Mouse (Mus musculus): ENCODE data around the gene Fam166a. TPM values are rescaled to one million over a fixed set of nuclear protein-coding genes. Genes with fewer than 3 reads are reported as not detected.
A peak's percentile ranks its signal among the peaks of the same experiment; 100 is the strongest.

The Fam166a gene
- not detected in 2 replicates for total RNA-seq (2017)

DNA sequence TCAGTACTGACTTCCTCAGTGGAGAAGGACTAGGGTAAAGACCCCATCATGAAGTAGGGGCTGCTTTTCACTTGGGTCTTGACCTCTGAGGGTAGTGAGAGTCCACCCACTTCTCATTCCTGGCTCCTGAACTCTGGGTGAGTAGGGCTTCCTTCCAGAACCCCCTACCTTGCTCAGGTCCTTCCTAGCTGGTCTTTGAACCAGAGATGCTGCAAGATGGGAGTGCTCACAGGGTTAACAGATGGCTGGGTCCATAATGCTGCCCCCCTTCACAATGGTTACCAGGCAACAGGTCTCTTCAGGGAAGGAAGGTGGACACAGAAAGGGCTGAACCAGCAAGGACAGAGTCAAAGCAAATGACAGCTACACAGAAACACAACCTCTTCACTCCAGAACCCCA lies at the start of gene Fam166a:
Gene Fam166a, plus strand, starts transcription at position 301 of the 400 bp plus-strand sequence.
- ATAC-seq (replicated peaks; ENCODE audit: low read depth, poor library complexity, severe bottlenecking) = no peak

GRCm38 (mm10) chr2:25169778-25170177 lies 48.8 kb upstream of the Fam166a start:
- no peak for ATAC-seq (replicated peaks; ENCODE audit: low read depth, poor library complexity, severe bottlenecking)

- ATAC-seq (replicated peaks; ENCODE audit: low read depth, poor library complexity, severe bottlenecking) = peak; percentile 22; the same call in 1 of the 2 replicates
These were observed 48.0 kb upstream of the Fam166a start for GRCm38 (mm10) chr2:25170326-25171100.

- ATAC-seq (replicated peaks; ENCODE audit: low read depth, poor library complexity, severe bottlenecking) = no peak
These were observed 47.3 kb upstream of the Fam166a start for GRCm38 (mm10) chr2:25171101-25171768.

GRCm38 (mm10) chr2:25171769-25172153 lies 46.8 kb upstream of the Fam166a start:
- ATAC-seq (replicated peaks; ENCODE audit: low read depth, poor library complexity, severe bottlenecking) = no peak

DNA sequence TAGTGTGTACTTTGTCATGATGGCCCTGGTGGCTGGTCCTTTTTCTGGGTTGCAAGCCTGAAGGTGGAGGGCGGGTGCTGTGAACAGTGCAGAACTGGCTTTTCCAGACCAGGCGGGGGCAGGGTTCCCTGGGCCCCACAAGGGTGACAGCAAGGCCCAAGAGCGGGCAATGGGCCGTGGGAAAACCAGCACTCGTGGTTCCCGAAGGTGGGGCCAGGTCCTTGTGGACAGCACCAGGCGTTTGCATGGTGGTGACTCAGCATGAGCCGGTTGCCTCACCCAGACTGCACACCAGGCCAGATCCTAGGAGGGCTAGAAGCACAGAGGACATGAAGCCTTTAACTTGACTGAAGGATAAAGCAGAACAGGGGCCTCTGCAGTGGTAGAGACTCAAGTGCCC lies 45.9 kb upstream of the Fam166a start:
- ATAC-seq (replicated peaks; ENCODE audit: low read depth, poor library complexity, severe bottlenecking) = 0 out of 2 replicates have a peak, but pooled peaks have one; percentile 33

GRCm38 (mm10) chr2:25173821-25174220 lies 44.7 kb upstream of the Fam166a start:
- ATAC-seq (replicated peaks; ENCODE audit: low read depth, poor library complexity, severe bottlenecking) = no peak

GRCm38 (mm10) chr2:25174866-25175689 lies 43.5 kb upstream of the Fam166a start:
- ATAC-seq (replicated peaks; ENCODE audit: low read depth, poor library complexity, severe bottlenecking) = no peak

- ATAC-seq (replicated peaks; ENCODE audit: low read depth, poor library complexity, severe bottlenecking) = no peak
These were observed 42.9 kb upstream of the Fam166a start for GRCm38 (mm10) chr2:25175690-25176078.

GRCm38 (mm10) chr2:25176573-25176972 lies 42.0 kb upstream of the Fam166a start:
- no peak for ATAC-seq (replicated peaks; ENCODE audit: low read depth, poor library complexity, severe bottlenecking)

DNA sequence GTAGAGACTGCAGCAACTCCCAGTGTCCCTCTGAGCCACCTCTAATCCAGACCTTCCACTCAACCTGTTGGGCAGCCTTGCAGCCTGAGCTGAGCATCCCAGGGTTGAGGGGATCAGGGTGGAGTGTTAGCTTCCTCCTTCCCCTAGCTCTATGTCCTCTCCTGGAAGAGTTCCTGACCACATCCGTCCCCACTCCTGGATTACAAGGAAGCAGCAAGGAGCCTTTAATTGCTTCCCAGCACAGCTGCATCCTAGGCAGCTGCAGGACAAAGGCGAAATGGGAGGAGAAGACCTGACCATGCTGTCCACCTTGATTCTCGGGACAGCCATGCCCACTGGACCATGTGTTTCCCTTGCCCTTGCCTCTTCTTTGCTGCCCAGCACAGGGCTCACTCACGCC lies 41.5 kb upstream of the Fam166a start:
- ATAC-seq (replicated peaks; ENCODE audit: low read depth, poor library complexity, severe bottlenecking) = no peak

DNA sequence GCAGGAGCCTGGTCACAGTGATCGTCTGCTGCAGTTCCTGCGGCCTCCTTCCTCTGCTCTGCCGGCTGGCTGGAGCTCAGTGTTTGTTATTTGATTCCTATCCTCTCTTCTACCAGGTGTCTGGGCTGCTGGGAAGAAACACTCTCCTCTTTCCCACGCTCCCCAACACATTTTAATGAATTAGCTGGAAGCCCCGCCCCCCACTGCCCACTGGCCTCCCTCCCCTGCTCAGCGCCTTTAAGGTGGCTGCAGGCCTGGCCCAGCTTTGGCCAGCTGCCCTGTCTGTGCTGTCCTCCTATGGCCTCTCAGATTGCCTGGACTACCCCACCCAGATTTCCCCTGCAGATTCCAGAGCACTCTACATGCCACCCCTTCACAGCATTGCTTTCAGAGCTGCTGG lies 40.9 kb upstream of the Fam166a start:
- ATAC-seq (replicated peaks; ENCODE audit: low read depth, poor library complexity, severe bottlenecking) = no peak

- no peak for ATAC-seq (replicated peaks; ENCODE audit: low read depth, poor library complexity, severe bottlenecking)
These were observed 40.1 kb upstream of the Fam166a start for GRCm38 (mm10) chr2:25178285-25178972.

DNA sequence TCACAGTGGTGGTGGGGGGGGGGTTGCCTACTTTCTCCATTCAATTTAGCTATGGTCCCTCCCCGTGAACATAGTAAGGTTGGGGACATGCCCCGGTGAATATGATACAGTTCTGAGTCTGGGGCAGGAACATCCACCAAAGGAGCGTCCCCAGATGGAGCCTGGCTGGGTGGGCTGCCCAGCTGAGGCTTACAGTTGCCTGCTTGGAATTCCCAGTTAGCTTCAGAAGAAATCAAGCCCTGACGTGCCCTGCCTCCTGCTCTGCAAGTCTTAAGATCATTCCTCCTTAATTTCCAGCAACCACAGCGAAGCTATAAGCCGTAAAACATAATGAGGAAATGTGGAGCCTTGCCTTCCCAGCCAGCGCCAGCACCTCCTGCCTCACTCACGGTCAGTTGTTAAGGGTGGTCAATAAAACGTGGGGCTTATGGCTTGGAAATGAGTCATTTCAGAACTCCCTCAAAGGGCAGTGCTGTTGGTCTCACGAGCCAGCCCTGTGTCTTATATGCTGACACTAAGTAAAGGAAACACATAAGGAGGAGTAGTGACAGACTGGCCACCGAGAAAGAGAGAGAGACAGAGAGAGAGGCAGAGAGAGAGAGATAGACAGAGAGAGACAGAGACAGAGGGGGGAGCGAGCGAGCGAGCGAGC lies 38.9 kb upstream of the Fam166a start:
- no peak for ATAC-seq (replicated peaks; ENCODE audit: low read depth, poor library complexity, severe bottlenecking)

- ATAC-seq (replicated peaks; ENCODE audit: low read depth, poor library complexity, severe bottlenecking) = peak; percentile 86
These were observed 38.1 kb upstream of the Fam166a start, which contains the start of gene Nrarp for GRCm38 (mm10) chr2:25180478-25180903. Gene Nrarp, plus strand, starts transcription at chr2:25180758.

- ATAC-seq (replicated peaks; ENCODE audit: low read depth, poor library complexity, severe bottlenecking) = 0 out of 2 replicates have a peak, but pooled peaks have one; percentile 4
These were observed 37.3 kb upstream of the Fam166a start for GRCm38 (mm10) chr2:25180973-25181890.

DNA sequence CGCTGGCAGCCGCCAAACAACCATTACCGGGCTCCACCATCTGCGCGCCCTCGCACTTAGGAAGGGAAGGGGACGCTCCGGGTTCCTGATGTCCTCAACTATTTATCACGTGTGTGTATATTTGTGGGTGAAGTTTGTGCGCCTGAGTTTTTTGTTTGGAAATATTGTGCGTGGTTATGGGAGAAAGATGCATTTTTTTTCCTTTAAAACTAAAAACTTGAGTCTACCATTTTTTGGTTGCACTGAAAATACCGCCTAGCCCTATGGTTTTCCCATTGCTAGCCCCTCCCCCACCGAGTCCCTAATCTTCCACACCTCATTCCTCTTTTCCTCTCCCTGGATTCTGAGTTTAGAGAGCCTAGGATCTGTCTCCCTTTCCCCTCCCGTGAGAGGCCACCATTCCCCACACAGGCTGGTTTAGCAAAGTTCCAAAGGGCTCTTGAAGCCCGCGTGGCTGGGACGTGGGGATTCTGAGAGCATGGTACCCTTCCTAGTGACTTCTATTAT lies 36.6 kb upstream of the Fam166a start:
- ATAC-seq (replicated peaks; ENCODE audit: low read depth, poor library complexity, severe bottlenecking) = no peak

GRCm38 (mm10) chr2:25182664-25183063 lies 35.9 kb upstream of the Fam166a start:
- no peak for ATAC-seq (replicated peaks; ENCODE audit: low read depth, poor library complexity, severe bottlenecking)
